Mouse (Mus musculus) kidney, embryonic 15.5 days (tissue): Measurements from ENCODE around the gene Spata31d1d. TPM values are rescaled to one million over a fixed set of nuclear protein-coding genes. Genes with fewer than 3 reads are reported as not detected.

Experiments
- polyA plus RNA-seq: library from polyadenylated mRNA; unstranded; fragments of >200 nt; fragmentation: Nextera tagmentation; extraction: Ambion mirVana; gene quantifications from 2 replicates; pipeline ENCODE4 v1.2.1, GENCODE M21; 2015

Gene Spata31d1d
- polyA plus RNA-seq, 1 experiment from 2014 or later: not detected

Other genes with a start within 250 kb of the Spata31d1d start
- 12.5 and 13.3 TPM in 2 replicates for gene Agtpbp1, start 146.5 kb downstream of the Spata31d1d start, polyA plus RNA-seq
- gene Naa35, start 146.5 kb downstream of the Spata31d1d start, polyA plus RNA-seq: 101 and 113 TPM in 2 replicates
- gene Golm1, start 55.9 kb downstream of the Spata31d1d start, polyA plus RNA-seq: 37.9 and 40.5 TPM in 2 replicates
- not detected in 2 replicates for gene 4921517D22Rik, start 37.6 kb downstream of the Spata31d1d start, polyA plus RNA-seq
- 0.04 TPM in 1 of 2 replicates, not detected in the other for gene Spata31d1a, start 21.4 kb downstream of the Spata31d1d start, polyA plus RNA-seq
- 0.04 TPM in 1 of 2 replicates, not detected in the other for gene Spata31d1b, start 19.5 kb downstream of the Spata31d1d start, polyA plus RNA-seq
- not detected in 2 replicates for gene 1700014D04Rik, start 15.0 kb upstream of the Spata31d1d start, polyA plus RNA-seq
- 128 and 134 TPM in 2 replicates for gene Isca1, start 38.1 kb upstream of the Spata31d1d start, polyA plus RNA-seq
- not detected in 2 replicates for gene Gm49354, start 50.5 kb upstream of the Spata31d1d start, polyA plus RNA-seq
- gene Tut7, start 91.4 kb upstream of the Spata31d1d start, polyA plus RNA-seq: 48.1 and 48.9 TPM in 2 replicates